Mouse (Mus musculus) olfactory bulb, adult 2 months (tissue): ENCODE results near the gene Vmn2r71.

Experiments used
- CTCF ChIP-seq: fragments of 200-500 bp; IDR thresholded peaks from 2 replicates; pipeline ENCODE4 v1.5.1; 2012; ENCODE audit warnings: low read depth, mild to moderate bottlenecking, low read length, moderate library complexity; ENCODE audit not compliant: insufficient read depth
- POLR2A ChIP-seq: fragments of 200-500 bp; IDR thresholded peaks from 2 replicates; pipeline ENCODE4 v1.6.1; 2012; ENCODE audit warnings: mild to moderate bottlenecking, low read depth, low read length, moderate library complexity; ENCODE audit not compliant: insufficient read depth

- TF ChIP-seq POLR2A = no peak
- TF ChIP-seq CTCF = no peak
Observed at GRCm38 (mm10) chr7:85542108-85542507, 20.8 kb upstream of the Vmn2r71 start.
